Mouse (Mus musculus): ENCODE measurements around the gene Olfr713. TPM values are rescaled to one million over a fixed set of nuclear protein-coding genes. Genes with fewer than 3 reads are reported as not detected.
A peak's percentile ranks its signal among the peaks of the same experiment; 100 is the strongest.

Olfr713 gene
- polyA plus RNA-seq, 1 experiment from 2014 or later, result not detected

DNA sequence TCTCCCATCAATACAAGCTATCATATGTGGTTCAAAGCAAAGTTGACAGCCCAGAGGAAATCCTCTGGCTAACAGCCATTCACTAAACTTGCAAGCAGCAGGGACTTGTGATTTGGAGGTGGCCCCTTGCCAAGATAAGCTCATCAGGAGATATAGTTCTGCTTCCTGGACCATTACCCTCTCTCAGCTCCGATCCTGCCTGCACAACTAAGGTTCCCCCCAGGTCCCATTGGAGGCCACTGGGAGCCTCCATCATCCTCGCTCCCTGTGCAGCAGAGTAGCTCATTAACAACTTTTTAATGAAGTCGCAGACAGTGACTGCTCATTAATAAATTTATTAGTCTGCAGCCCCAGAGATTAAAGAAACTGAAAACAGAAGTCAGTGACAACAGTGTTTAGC lies 16.6 kb downstream of the Olfr713 start:
- H3K4me3 ChIP-seq (ENCODE audit: low read depth, low read length), result no peak overlapping the region
- H3K9ac ChIP-seq (ENCODE audit: low read depth, low read length), result no peak overlapping the region
- H3K27me3 ChIP-seq (replicated peaks; ENCODE audit: control insufficient read depth, insufficient read depth, low read length), result no peaks in the 10 kb centered on the region
- no peak overlapping the region for H3K4me2 ChIP-seq (ENCODE audit: low read depth, low read length)
- DNase-seq (ENCODE audit: low spot score) (peak; percentile 16), ATAC-seq (ENCODE audit: low read depth) (peak; percentile 60; the same call in 1 of the 2 replicates)
- H3K9me3 ChIP-seq (ENCODE audit: control insufficient read depth, low read length), result no peaks in the 10 kb centered on the region
- WGBS, result 52% methylated on average over 3 of the region's 3 CpGs
- H3K4me1 ChIP-seq (ENCODE audit: control insufficient read depth, insufficient read depth, low read length), result no peaks in the 10 kb centered on the region
- no peak overlapping the region for H3K27ac ChIP-seq (replicated peaks; ENCODE audit: low read depth, low read length)
- H3K36me3 ChIP-seq (ENCODE audit: control insufficient read depth, insufficient read depth, low read length), result no peaks in the 10 kb centered on the region

DNA sequence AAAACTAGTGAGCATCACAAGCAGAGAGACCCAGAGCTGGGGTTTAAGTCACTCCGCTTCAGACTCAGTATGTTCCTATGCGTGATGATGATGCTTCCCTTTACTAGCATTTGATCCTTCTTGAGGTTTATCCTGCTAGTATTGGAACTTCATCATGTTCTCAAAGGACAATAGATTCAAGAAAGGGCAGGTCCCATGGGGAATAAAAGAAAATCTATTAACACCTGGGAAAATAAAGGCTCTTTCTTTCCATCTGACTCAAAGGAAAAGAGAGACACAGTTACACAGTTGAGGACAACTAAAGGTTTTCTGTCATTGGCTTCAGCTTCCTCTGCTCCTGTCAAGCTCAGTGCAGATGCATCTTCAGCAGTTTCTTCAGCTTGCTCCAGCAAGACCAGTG lies 39.7 kb downstream of the Olfr713 start, which contains the start of gene Olfr714:
TSS of gene Olfr714 (plus strand) at position 301 of the 400 bp plus-strand sequence.
- Histone ChIP-seq H3K27ac (replicated peaks; ENCODE audit: low read depth, low read length) (no peak within 1 kb of the TSS), H3K9me3 (ENCODE audit: control insufficient read depth, low read length) (0 out of 2 replicates have a peak, but pooled peaks cover 4% of the 10 kb centered on the region), H3K4me2 (ENCODE audit: low read depth, low read length) (no peak within 1 kb of the TSS), H3K27me3 (replicated peaks; ENCODE audit: control insufficient read depth, insufficient read depth, low read length) (no peaks in the 10 kb centered on the region), H3K4me3 (ENCODE audit: low read depth, low read length) (no peak within 1 kb of the TSS), H3K36me3 (ENCODE audit: control insufficient read depth, insufficient read depth, low read length) (no peaks in the 10 kb centered on the region), H3K4me1 (ENCODE audit: control insufficient read depth, insufficient read depth, low read length) (no peaks in the 10 kb centered on the region), H3K9ac (ENCODE audit: low read depth, low read length) (no peak within 1 kb of the TSS)
- 89% methylated on average over 2 of the region's 2 CpGs for WGBS
- ATAC-seq (ENCODE audit: low read depth) (no peak), DNase-seq (ENCODE audit: low spot score) (no peak)

Other genes with a start within 250 kb of the Olfr713 start
- not detected in 2 replicates for gene Olfr699, start 238.0 kb upstream of the Olfr713 start, polyA plus RNA-seq (2014; fragmentation: Nextera tagmentation; extraction: Ambion mirVana)
- not detected in 2 replicates for gene Olfr700, start 222.3 kb upstream of the Olfr713 start, polyA plus RNA-seq (2014; fragmentation: Nextera tagmentation; extraction: Ambion mirVana)
- 0.08 TPM in 1 of 2 replicates, not detected in the other for gene Olfr701, start 217.0 kb upstream of the Olfr713 start, polyA plus RNA-seq (2014; fragmentation: Nextera tagmentation; extraction: Ambion mirVana)
- gene Olfr702, start 197.3 kb upstream of the Olfr713 start, polyA plus RNA-seq (2014; fragmentation: Nextera tagmentation; extraction: Ambion mirVana), result not detected in 2 replicates
- not detected in 2 replicates for gene Olfr703, start 187.8 kb upstream of the Olfr713 start, polyA plus RNA-seq (2014; fragmentation: Nextera tagmentation; extraction: Ambion mirVana)
- gene Olfr704, start 168.0 kb upstream of the Olfr713 start, polyA plus RNA-seq (2014; fragmentation: Nextera tagmentation; extraction: Ambion mirVana), result not detected in 2 replicates
- 0.22 TPM in 1 of 2 replicates, not detected in the other for gene Olfr705, start 154.3 kb upstream of the Olfr713 start, polyA plus RNA-seq (2014; fragmentation: Nextera tagmentation; extraction: Ambion mirVana)
- gene Olfr706, start 143.0 kb upstream of the Olfr713 start, polyA plus RNA-seq (2014; fragmentation: Nextera tagmentation; extraction: Ambion mirVana), result not detected in 2 replicates
- gene Olfr707, start 129.9 kb upstream of the Olfr713 start, polyA plus RNA-seq (2014; fragmentation: Nextera tagmentation; extraction: Ambion mirVana), result 0.10 TPM in 1 of 2 replicates, not detected in the other
- not detected in 2 replicates for gene Olfr1532-ps1, start 123.2 kb upstream of the Olfr713 start, polyA plus RNA-seq (2014; fragmentation: Nextera tagmentation; extraction: Ambion mirVana)
- gene Olfr709-ps1, start 99.0 kb upstream of the Olfr713 start, polyA plus RNA-seq (2014; fragmentation: Nextera tagmentation; extraction: Ambion mirVana), result not detected in 2 replicates
- gene Olfr710, start 82.9 kb upstream of the Olfr713 start, polyA plus RNA-seq (2014; fragmentation: Nextera tagmentation; extraction: Ambion mirVana), result not detected in 2 replicates
- gene Olfr6, start 67.2 kb upstream of the Olfr713 start, polyA plus RNA-seq (2014; fragmentation: Nextera tagmentation; extraction: Ambion mirVana), result 0.04 TPM in 1 of 2 replicates, not detected in the other
- gene Olfr711, start 55.7 kb upstream of the Olfr713 start, polyA plus RNA-seq (2014; fragmentation: Nextera tagmentation; extraction: Ambion mirVana), result not detected in 2 replicates
- not detected in 2 replicates for gene Olfr2, start 25.1 kb upstream of the Olfr713 start, polyA plus RNA-seq (2014; fragmentation: Nextera tagmentation; extraction: Ambion mirVana)
- gene Olfr714, start 39.8 kb downstream of the Olfr713 start, polyA plus RNA-seq (2014; fragmentation: Nextera tagmentation; extraction: Ambion mirVana), result not detected in 2 replicates
- gene Olfr17, start 62.0 kb downstream of the Olfr713 start, polyA plus RNA-seq (2014; fragmentation: Nextera tagmentation; extraction: Ambion mirVana), result 0.18 TPM in 1 of 2 replicates, not detected in the other
- not detected in 2 replicates for gene Olfr715b, start 79.2 kb downstream of the Olfr713 start, polyA plus RNA-seq (2014; fragmentation: Nextera tagmentation; extraction: Ambion mirVana)
- 0.10 TPM in 1 of 2 replicates, not detected in the other for gene Olfr715, start 99.9 kb downstream of the Olfr713 start, polyA plus RNA-seq (2014; fragmentation: Nextera tagmentation; extraction: Ambion mirVana)
- 0.12 TPM in 1 of 2 replicates, not detected in the other for gene Olfr716, start 107.2 kb downstream of the Olfr713 start, polyA plus RNA-seq (2014; fragmentation: Nextera tagmentation; extraction: Ambion mirVana)
- gene Nlrp14, start 135.8 kb downstream of the Olfr713 start, polyA plus RNA-seq (2014; fragmentation: Nextera tagmentation; extraction: Ambion mirVana), result not detected in 2 replicates
- gene Rbmxl2, start 178.3 kb downstream of the Olfr713 start, polyA plus RNA-seq (2014; fragmentation: Nextera tagmentation; extraction: Ambion mirVana), result not detected in 2 replicates

Measured in embryonic facial prominence, embryonic 14.5 days (tissue).